Mouse (Mus musculus) erythroblast, embryonic 14.5 days (primary cell): ENCODE measurements around the gene Spsb1. TPM values are rescaled to one million over a fixed set of nuclear protein-coding genes. Genes with fewer than 3 reads are reported as not detected.

Source experiments
- H3K27me3 ChIP-seq: 2 replicates; pipeline ENCODE4 v1.6.1; 2012; ENCODE audit warnings: inconsistent platforms; ENCODE audit not compliant: control insufficient read depth
- H3K36me3 ChIP-seq: 2 replicates; pipeline ENCODE4 v1.6.1; 2012; ENCODE audit warnings: mild to moderate bottlenecking, inconsistent platforms; ENCODE audit not compliant: control insufficient read depth
- H3K4me1 ChIP-seq: 2 replicates; pipeline ENCODE4 v1.6.1; 2012; ENCODE audit warnings: inconsistent platforms; ENCODE audit not compliant: control insufficient read depth
- H3K4me3 ChIP-seq: replicated peaks from 2 replicates; pipeline ENCODE3; 2012; ENCODE audit warnings: moderate library complexity, mild to moderate bottlenecking, inconsistent platforms
- H3K9me3 ChIP-seq: 2 replicates; pipeline ENCODE4 v1.6.1; 2012; ENCODE audit warnings: low read length, inconsistent platforms, mixed read lengths; ENCODE audit not compliant: control insufficient read depth
- GATA1 ChIP-seq: IDR thresholded peaks from 2 replicates; pipeline ENCODE4 v1.6.1; 2012; ENCODE audit warnings: low read length, inconsistent platforms, mixed read lengths
- TAL1 ChIP-seq: IDR thresholded peaks from 3 replicates; pipeline ENCODE4 v1.6.1; 2012; ENCODE audit warnings: low read length, inconsistent platforms, mixed read lengths
- polyA plus RNA-seq: library from polyadenylated mRNA; stranded (reverse); fragments of >175 nt; gene quantifications from 2 replicates; pipeline ENCODE4 v1.2.3, GENCODE M21; 2012

Spsb1 gene
- polyA plus RNA-seq, 1 experiment = not detected

DNA sequence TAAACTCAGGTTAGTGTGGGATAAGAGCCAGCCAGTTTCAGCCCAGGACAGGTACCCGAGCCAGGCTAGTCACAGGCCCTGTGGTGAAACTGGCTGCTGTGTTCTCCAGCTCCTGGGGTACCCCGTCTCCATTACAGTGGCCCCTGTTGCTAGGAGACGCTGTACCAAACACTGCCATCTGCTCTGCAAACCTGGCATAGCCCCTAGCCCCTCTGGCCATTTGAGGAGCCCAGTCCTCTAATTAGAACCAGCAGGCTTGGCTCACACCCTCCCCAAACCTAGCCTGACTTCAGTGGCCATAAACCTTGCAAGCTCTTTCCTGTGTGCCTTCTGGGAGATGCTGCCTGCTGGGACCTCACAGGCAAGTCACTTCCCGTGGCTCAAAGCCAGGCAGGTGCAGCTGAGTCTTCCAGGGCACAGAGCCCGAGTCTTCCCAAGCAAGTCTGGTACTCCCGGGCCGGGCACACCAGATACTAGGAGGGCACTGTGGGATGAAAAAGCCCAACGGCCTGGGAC, 78.8 kb downstream of the Spsb1 start:
- Histone ChIP-seq H3K27me3 (peaks cover 15% of the 10 kb centered on the region), H3K4me3 (no peak overlapping the region), H3K9me3 (no peaks in the 10 kb centered on the region), H3K36me3 (no peaks in the 10 kb centered on the region), H3K4me1 (no peaks in the 10 kb centered on the region)
- TF ChIP-seq TAL1 = no peak
- TF ChIP-seq GATA1 = no peak

DNA sequence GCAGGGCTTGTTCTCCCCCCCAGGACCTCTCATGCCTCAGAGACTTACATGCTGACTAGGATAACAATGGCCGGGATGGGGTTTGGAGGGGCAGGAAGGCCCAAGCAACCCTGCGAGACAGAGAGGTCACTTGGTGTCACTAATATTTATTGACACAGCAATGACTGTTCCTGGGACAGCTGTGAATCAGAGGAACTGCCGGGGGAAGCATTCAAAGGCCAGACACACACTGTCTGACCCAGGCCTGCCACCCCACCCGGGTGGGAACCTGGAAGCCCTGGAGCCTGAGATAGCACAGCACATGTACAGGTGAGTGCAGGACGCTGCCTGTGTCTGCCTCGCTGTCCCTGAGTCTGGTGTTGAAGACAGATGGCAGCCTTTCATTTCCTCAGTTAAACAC, 79.5 kb downstream of the Spsb1 start:
- H3K4me1 ChIP-seq = no peaks in the 10 kb centered on the region
- H3K27me3 ChIP-seq = peaks cover 15% of the 10 kb centered on the region
- no peaks in the 10 kb centered on the region for H3K36me3 ChIP-seq
- peaks cover 2% of the 10 kb centered on the region for H3K9me3 ChIP-seq
- no peak for TF ChIP-seq TAL1
- H3K4me3 ChIP-seq = no peak overlapping the region

DNA sequence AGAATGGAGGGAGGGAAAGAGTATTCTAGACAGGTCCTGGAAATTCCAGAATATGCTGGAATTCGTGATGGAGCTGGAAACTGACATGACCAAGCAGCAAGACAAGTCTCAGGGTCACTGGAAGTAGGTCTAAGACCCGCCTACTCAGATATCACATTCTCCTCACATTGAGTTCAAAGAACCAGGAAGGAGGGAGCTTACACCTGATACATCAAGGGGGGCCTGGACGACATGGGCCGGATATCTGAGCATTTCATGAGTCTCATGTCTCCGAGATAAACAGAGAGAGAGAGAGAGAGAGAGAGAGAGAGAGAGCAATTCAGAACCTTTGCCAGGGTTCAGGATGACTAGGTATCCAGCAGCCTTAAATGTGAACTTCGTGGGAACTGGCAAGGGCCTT, 82.6 kb downstream of the Spsb1 start:
- H3K4me1 ChIP-seq = no peaks in the 10 kb centered on the region; the same call in 1 of the 2 replicates
- TF ChIP-seq GATA1 (no peak), TAL1 (no peak)
- no peaks in the 10 kb centered on the region for H3K36me3 ChIP-seq
- peaks cover 5% of the 10 kb centered on the region; the same call in 1 of the 2 replicates for H3K27me3 ChIP-seq
- no peak overlapping the region for H3K4me3 ChIP-seq
- H3K9me3 ChIP-seq = peaks cover 9% of the 10 kb centered on the region

DNA sequence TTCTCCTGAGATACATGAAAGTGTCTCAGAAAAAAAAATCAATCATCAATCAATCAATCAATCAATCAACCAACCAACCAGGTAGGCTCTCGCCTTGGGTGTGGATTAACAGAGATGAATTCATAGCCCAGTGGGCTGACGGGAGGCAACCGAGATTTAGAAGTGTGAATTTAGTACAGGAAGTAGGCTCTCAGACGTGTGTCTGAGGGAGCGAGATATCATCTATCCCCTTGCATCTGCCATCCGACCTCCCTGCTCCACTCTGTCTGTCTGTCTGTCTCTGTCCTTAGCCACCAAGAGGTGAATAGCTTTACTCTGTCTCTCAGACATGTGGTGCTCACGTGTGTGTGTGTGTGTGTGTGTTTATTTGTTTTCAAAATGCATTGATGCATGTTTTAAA, 83.3 kb downstream of the Spsb1 start:
- Histone ChIP-seq H3K4me1 (no peaks in the 10 kb centered on the region; the same call in 1 of the 2 replicates), H3K27me3 (no peaks in the 10 kb centered on the region), H3K9me3 (peaks cover 9% of the 10 kb centered on the region), H3K4me3 (no peak overlapping the region), H3K36me3 (no peaks in the 10 kb centered on the region)
- no peak for TF ChIP-seq TAL1
- no peak for TF ChIP-seq GATA1

- Histone ChIP-seq H3K36me3 (no peaks in the 10 kb centered on the region), H3K4me1 (no peaks in the 10 kb centered on the region; the same call in 1 of the 2 replicates), H3K4me3 (no peak overlapping the region), H3K9me3 (peaks cover 9% of the 10 kb centered on the region), H3K27me3 (no peaks in the 10 kb centered on the region)
- TF ChIP-seq GATA1 (no peak), TAL1 (no peak)
Observed at GRCm38 (mm10) chr4:149871014-149871413, 83.8 kb downstream of the Spsb1 start.

DNA sequence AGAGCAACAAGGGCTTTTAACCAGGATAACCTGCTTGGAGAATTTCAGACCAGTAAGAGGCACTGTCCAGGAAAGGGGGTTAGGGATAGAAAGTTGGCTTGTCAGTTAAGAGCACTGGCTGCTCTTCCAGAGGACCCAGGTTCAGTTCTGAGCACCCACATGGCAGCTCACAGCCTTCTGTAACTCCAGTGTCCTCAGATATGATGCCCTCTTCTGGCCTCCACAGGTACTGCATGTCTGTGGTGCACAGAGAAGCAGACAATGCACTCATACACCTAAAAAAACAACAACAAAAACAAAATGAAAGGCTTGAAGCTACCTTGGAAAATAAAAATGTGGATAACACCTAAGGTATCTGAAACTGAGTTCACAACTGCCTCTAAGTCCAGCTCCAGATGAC, 84.4 kb downstream of the Spsb1 start:
- TF ChIP-seq GATA1 (no peak), TAL1 (no peak)
- Histone ChIP-seq H3K4me3 (no peak overlapping the region), H3K36me3 (no peaks in the 10 kb centered on the region), H3K9me3 (peaks cover 9% of the 10 kb centered on the region), H3K4me1 (peaks cover 2% of the 10 kb centered on the region), H3K27me3 (no peaks in the 10 kb centered on the region)

GRCm38 (mm10) chr4:149868725-149869124, 86.1 kb downstream of the Spsb1 start:
- no peaks in the 10 kb centered on the region for H3K27me3 ChIP-seq
- H3K4me1 ChIP-seq = peaks cover 17% of the 10 kb centered on the region
- H3K4me3 ChIP-seq = no peak overlapping the region
- H3K9me3 ChIP-seq = peaks cover 9% of the 10 kb centered on the region
- TF ChIP-seq TAL1 (no peak), GATA1 (no peak)
- H3K36me3 ChIP-seq = no peaks in the 10 kb centered on the region

GRCm38 (mm10) chr4:149868009-149868408, 86.8 kb downstream of the Spsb1 start:
- TF ChIP-seq TAL1 = no peak
- no peak for TF ChIP-seq GATA1
- Histone ChIP-seq H3K4me1 (peaks cover 21% of the 10 kb centered on the region), H3K9me3 (peaks cover 9% of the 10 kb centered on the region), H3K4me3 (no peak overlapping the region), H3K36me3 (no peaks in the 10 kb centered on the region), H3K27me3 (no peaks in the 10 kb centered on the region)

DNA sequence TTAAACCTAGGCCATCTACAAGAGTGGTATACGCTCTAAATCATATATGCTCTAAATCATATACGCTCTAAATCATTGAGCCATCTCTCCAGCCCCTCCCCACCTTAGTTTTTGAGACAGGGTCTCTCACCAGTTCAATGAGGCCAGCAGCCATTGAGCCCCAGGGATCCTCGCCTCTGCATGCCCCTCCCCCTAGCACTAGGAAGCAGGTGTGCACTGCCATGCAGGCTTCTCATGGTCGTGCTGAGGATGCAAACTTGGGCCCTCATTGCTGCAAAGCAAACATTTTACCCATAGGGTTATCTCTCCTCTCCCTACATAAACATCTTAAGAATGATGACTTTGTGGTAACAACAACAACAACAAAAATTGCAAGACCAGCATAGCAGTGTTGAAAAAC, 87.5 kb downstream of the Spsb1 start:
- Histone ChIP-seq H3K4me1 (peaks cover 27% of the 10 kb centered on the region), H3K27me3 (no peaks in the 10 kb centered on the region), H3K9me3 (peaks cover 9% of the 10 kb centered on the region), H3K36me3 (no peaks in the 10 kb centered on the region), H3K4me3 (no peak overlapping the region)
- no peak for TF ChIP-seq GATA1
- TF ChIP-seq TAL1 = no peak

DNA sequence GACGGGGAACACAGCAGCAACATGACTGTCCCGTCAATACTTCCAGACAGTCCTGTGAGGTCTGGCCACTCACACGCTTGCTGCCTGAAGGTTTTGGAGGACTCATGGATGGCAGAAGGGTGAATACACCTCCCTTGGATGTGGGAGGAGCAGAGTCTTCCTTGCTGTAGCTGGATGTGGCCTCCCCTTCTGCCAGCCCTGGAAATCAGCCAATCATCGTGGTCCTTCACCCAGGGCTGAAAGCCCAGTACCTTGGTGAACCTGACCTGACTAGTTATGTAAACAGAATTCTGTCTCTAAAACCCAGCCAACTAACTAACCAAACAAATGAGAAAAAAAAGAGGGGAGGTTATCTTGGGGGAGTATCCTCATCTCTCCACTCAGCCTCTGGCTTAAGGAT, 90.4 kb downstream of the Spsb1 start:
- Histone ChIP-seq H3K27me3 (no peaks in the 10 kb centered on the region), H3K4me3 (peak overlapping the region; percentile 44), H3K4me1 (peaks cover 46% of the 10 kb centered on the region), H3K36me3 (no peaks in the 10 kb centered on the region), H3K9me3 (no peaks in the 10 kb centered on the region)
- TF ChIP-seq GATA1 (no peak), TAL1 (no peak)
